Mouse (Mus musculus) forebrain, postnatal 0 days (tissue): ENCODE measurements around the gene Coro1b. TPM values are rescaled to one million over a fixed set of nuclear protein-coding genes. Genes with fewer than 3 reads are reported as not detected.

ENCODE experiments used
- ATAC-seq: fragments of 200-750 bp; cut with Nextera tagmentation; 2 replicates; pipeline ENCODE4 v1.8.0; 2017; ENCODE audit warnings: mild to moderate bottlenecking, moderate library complexity
- DNase-seq: peaks from one replicate; pipeline ENCODE4 v3.0.0-alpha.2; 2015
- H3K27ac ChIP-seq: fragments of 300-500 bp; sonication (generic); 2 replicates; pipeline ENCODE4 v1.5.1; 2014; ENCODE audit warnings: low read depth, mild to moderate bottlenecking, antibody characterized with exemption, low read length, moderate library complexity, mixed read lengths
- H3K27me3 ChIP-seq: fragments of 300-500 bp; sonication (generic); 2 replicates; pipeline ENCODE4 v1.6.1; 2014; ENCODE audit warnings: mild to moderate bottlenecking, low read length, mixed read lengths; ENCODE audit not compliant: insufficient read depth
- H3K36me3 ChIP-seq: fragments of 300-500 bp; sonication (generic); 2 replicates; pipeline ENCODE4 v1.6.1; 2014; ENCODE audit warnings: mild to moderate bottlenecking, moderate library complexity; ENCODE audit not compliant: insufficient read depth
- H3K4me1 ChIP-seq: fragments of 300-500 bp; sonication (generic); 2 replicates; pipeline ENCODE4 v1.6.1; 2014; ENCODE audit warnings: antibody characterized with exemption; ENCODE audit not compliant: insufficient read depth
- H3K4me2 ChIP-seq: fragments of 300-500 bp; sonication (generic); 2 replicates; pipeline ENCODE4 v1.6.1; 2014; ENCODE audit warnings: low read depth, mild to moderate bottlenecking, moderate library complexity
- H3K4me3 ChIP-seq: fragments of 300-500 bp; sonication (generic); 2 replicates; pipeline ENCODE4 v1.5.1; 2014; ENCODE audit warnings: low read depth, low read length, mixed read lengths
- H3K9ac ChIP-seq: fragments of 300-500 bp; sonication (generic); 2 replicates; pipeline ENCODE4 v1.6.1; 2014; ENCODE audit warnings: mild to moderate bottlenecking
- H3K9me3 ChIP-seq: fragments of 300-500 bp; sonication (generic); 2 replicates; pipeline ENCODE4 v1.6.1; 2016; ENCODE audit warnings: low read length
- CTCF ChIP-seq: sonication (generic); IDR thresholded peaks from 2 replicates; pipeline ENCODE4 v1.5.1; 2016; ENCODE audit warnings: antibody characterized with exemption, control low read depth, low read depth
- WGBS: fragments of 180-500 bp; shearing (Covaris S2); extraction: QIAGEN DNeasy Blood & Tissue Kit; methylation state at CpG from one replicate; pipeline ENCODE4 v1.1.7; 2014; 5-methylcytosine and 5-hydroxymethylcytosine counted together
- polyA plus RNA-seq: library from polyadenylated mRNA; unstranded; fragments of >200 nt; fragmentation: Nextera tagmentation; extraction: Ambion mirVana; gene quantifications from 2 replicates; pipeline ENCODE4 v1.2.1, GENCODE M21; 2015
- total RNA-seq: library from RNA; depleted of rRNA; stranded (reverse); fragments of >200 nt; gene quantifications from 2 replicates; pipeline ENCODE4 v1.2.3, GENCODE M21; 2014

The Coro1b gene
- total and polyA plus RNA-seq, 2 experiments from 2014 or later, result 106 to 182 TPM

- peak; percentile 93 for ATAC-seq
- Histone ChIP-seq H3K27ac (peak within 1 kb of the TSS; percentile 69), H3K4me1 (peaks cover 9% of the 10 kb centered on the region; the same call in 1 of the 2 replicates), H3K9me3 (no peaks in the 10 kb centered on the region), H3K9ac (peak within 1 kb of the TSS; percentile 92), H3K27me3 (no peaks in the 10 kb centered on the region), H3K4me3 (peak within 1 kb of the TSS; percentile 81), H3K4me2 (peak within 1 kb of the TSS; percentile 65), H3K36me3 (peaks cover 27% of the 10 kb centered on the region)
- peak; percentile 98 for DNase-seq
- WGBS, result under 1% methylated on average over 59 of the region's 64 CpGs
- TF ChIP-seq CTCF, result peak; percentile 81
These were observed 22.4 kb upstream of the Coro1b start, which contains the start of gene Aip for GRCm38 (mm10) chr19:4125741-4126696. TSS of gene Aip (minus strand) at chr19:4125858.

GRCm38 (mm10) chr19:4126759-4127495 is 21.5 kb upstream of the Coro1b start:
- peak overlapping the region; percentile 92 for H3K9ac ChIP-seq
- no peaks in the 10 kb centered on the region for H3K27me3 ChIP-seq
- peaks cover 36% of the 10 kb centered on the region for H3K36me3 ChIP-seq
- H3K4me2 ChIP-seq, result peak overlapping the region; percentile 65
- no peak for ATAC-seq
- DNase-seq, result no peak
- H3K27ac ChIP-seq, result no peak overlapping the region
- H3K4me1 ChIP-seq, result peaks cover 9% of the 10 kb centered on the region; the same call in 1 of the 2 replicates
- H3K4me3 ChIP-seq, result peak overlapping the region; percentile 81
- TF ChIP-seq CTCF, result no peak
- H3K9me3 ChIP-seq, result no peaks in the 10 kb centered on the region
- 73% methylated on average over 7 of the region's 7 CpGs for WGBS

GRCm38 (mm10) chr19:4129462-4129861 is 19.0 kb upstream of the Coro1b start:
- ATAC-seq (no peak), DNase-seq (no peak)
- 95% methylated on average over 7 of the region's 7 CpGs for WGBS
- no peak for TF ChIP-seq CTCF
- H3K4me3 ChIP-seq, result no peak overlapping the region
- no peaks in the 10 kb centered on the region for H3K9me3 ChIP-seq
- H3K4me1 ChIP-seq, result peaks cover 9% of the 10 kb centered on the region; the same call in 1 of the 2 replicates
- H3K27ac ChIP-seq, result no peak overlapping the region
- peaks cover 50% of the 10 kb centered on the region for H3K36me3 ChIP-seq
- no peak overlapping the region for H3K9ac ChIP-seq
- H3K27me3 ChIP-seq, result no peaks in the 10 kb centered on the region
- H3K4me2 ChIP-seq, result no peak overlapping the region

- H3K9ac ChIP-seq, result no peak overlapping the region
- peaks cover 50% of the 10 kb centered on the region for H3K36me3 ChIP-seq
- peaks cover 9% of the 10 kb centered on the region; the same call in 1 of the 2 replicates for H3K4me1 ChIP-seq
- no peak for DNase-seq
- no peak for TF ChIP-seq CTCF
- H3K4me3 ChIP-seq, result no peak overlapping the region
- H3K9me3 ChIP-seq, result no peaks in the 10 kb centered on the region
- H3K27ac ChIP-seq, result no peak overlapping the region
- no peak for ATAC-seq
- 93% methylated on average over 4 of the region's 4 CpGs for WGBS
- no peak overlapping the region for H3K4me2 ChIP-seq
- H3K27me3 ChIP-seq, result no peaks in the 10 kb centered on the region
These were observed 18.3 kb upstream of the Coro1b start for GRCm38 (mm10) chr19:4130106-4130505.

- H3K9ac ChIP-seq, result no peak overlapping the region
- DNase-seq, result no peak
- H3K9me3 ChIP-seq, result no peaks in the 10 kb centered on the region
- no peaks in the 10 kb centered on the region for H3K27me3 ChIP-seq
- WGBS, result 98% methylated on average over 5 of the region's 5 CpGs
- no peak for ATAC-seq
- no peak overlapping the region for H3K4me3 ChIP-seq
- no peak overlapping the region for H3K27ac ChIP-seq
- peaks cover 9% of the 10 kb centered on the region; the same call in 1 of the 2 replicates for H3K4me1 ChIP-seq
- peaks cover 50% of the 10 kb centered on the region for H3K36me3 ChIP-seq
- no peak overlapping the region for H3K4me2 ChIP-seq
- no peak for TF ChIP-seq CTCF
These were observed 17.3 kb upstream of the Coro1b start for GRCm38 (mm10) chr19:4131075-4131474.

GRCm38 (mm10) chr19:4131768-4132167 is 16.7 kb upstream of the Coro1b start:
- DNase-seq (no peak), ATAC-seq (no peak)
- 0 out of 2 replicates have a peak, but pooled peaks have one; percentile 21 for TF ChIP-seq CTCF
- Histone ChIP-seq H3K4me3 (no peak overlapping the region), H3K9me3 (no peaks in the 10 kb centered on the region), H3K27ac (no peak overlapping the region), H3K4me2 (no peak overlapping the region), H3K9ac (no peak overlapping the region), H3K36me3 (peaks cover 50% of the 10 kb centered on the region), H3K4me1 (peaks cover 4% of the 10 kb centered on the region; the same call in 1 of the 2 replicates), H3K27me3 (no peaks in the 10 kb centered on the region)
- 88% methylated on average over 2 of the region's 2 CpGs for WGBS
